Comparison of ENCODE assay signal across 8 mouse cellular contexts in genomic region chr7:19770375-19770754, GRCm38 (mm10). TPM values are rescaled to one million over a fixed set of nuclear protein-coding genes. Genes with fewer than 3 reads are reported as not detected.
A peak's percentile ranks its signal among the peaks of the same experiment; 100 is the strongest.
DNase-seq lines count a peak whose midpoint lies in the region; ATAC-seq lines count a peak whose summit lies in the region.

No protein-coding gene starts in this region.

- peak overlapping the region; percentile 34 for H3K4me3 ChIP-seq in forebrain, embryonic 11.5 days (ENCODE audit: low read depth, low read length)
- H3K4me3 ChIP-seq in heart, embryonic 16.5 days (ENCODE audit: low read length): peak overlapping the region; percentile 61
- H3K4me3 ChIP-seq in lung, embryonic 15.5 days: peak overlapping the region; percentile 72

- H3K4me1 ChIP-seq in forebrain, embryonic 11.5 days (replicated peaks; ENCODE audit: control insufficient read depth, insufficient read depth, low read length): peaks cover 12% of the 10 kb centered on the region; the same call in 1 of the 2 replicates
- peaks cover 29% of the 10 kb centered on the region for H3K4me1 ChIP-seq in heart, embryonic 16.5 days (ENCODE audit: control insufficient read depth, insufficient read depth, low read length)
- H3K4me1 ChIP-seq in lung, embryonic 15.5 days: peaks cover 39% of the 10 kb centered on the region

- H3K36me3 ChIP-seq in forebrain, embryonic 11.5 days (ENCODE audit: control insufficient read depth, insufficient read depth, low read length): no peaks in the 10 kb centered on the region
- H3K36me3 ChIP-seq in heart, embryonic 16.5 days (ENCODE audit: control insufficient read depth, insufficient read depth): peaks cover 14% of the 10 kb centered on the region
- peaks cover 13% of the 10 kb centered on the region for H3K36me3 ChIP-seq in lung, embryonic 15.5 days

- H3K9ac ChIP-seq in forebrain, embryonic 11.5 days (ENCODE audit: low read length): peak overlapping the region; percentile 47
- H3K9ac ChIP-seq in heart, embryonic 16.5 days (ENCODE audit: low read length): peak overlapping the region; percentile 79
- H3K9ac ChIP-seq in lung, embryonic 15.5 days: peak overlapping the region; percentile 90

- peak; percentile 58 to 59 for DNase-seq in B cell, adult 2 months
- peak; percentile 91 to 96 for DNase-seq in adrenal gland, adult (ENCODE audit: inconsistent age in 2 of 2, low spot score in 1 of 2)
- peak; percentile 95 for DNase-seq in forebrain, embryonic 11.5 days (ENCODE audit: low spot score)
- peak; percentile 97 for DNase-seq in kidney, postnatal 10 days
- peak; percentile 93 for DNase-seq in ovary, postnatal 14 days (ENCODE audit: low spot score)
- DNase-seq in urinary bladder, adult 18-20 months (ENCODE audit: low spot score in 2 of 2): peak; percentile 80 to 88

- no peaks in the 10 kb centered on the region for H3K9me3 ChIP-seq in forebrain, embryonic 11.5 days (ENCODE audit: control insufficient read depth, low read length)
- no peaks in the 10 kb centered on the region for H3K9me3 ChIP-seq in heart, embryonic 16.5 days (replicated peaks; ENCODE audit: control insufficient read depth, low read length)
- no peaks in the 10 kb centered on the region for H3K9me3 ChIP-seq in lung, embryonic 15.5 days

- no peak overlapping the region for H3K27ac ChIP-seq in forebrain, embryonic 11.5 days (ENCODE audit: low read depth, low read length)
- H3K27ac ChIP-seq in heart, embryonic 16.5 days (ENCODE audit: low read length): peak overlapping the region; percentile 73
- peak overlapping the region; percentile 90 for H3K27ac ChIP-seq in lung, embryonic 15.5 days

- peak; percentile 86 for ATAC-seq in forebrain, embryonic 11.5 days (replicated peaks; ENCODE audit: low FRiP score)
- ATAC-seq in heart, embryonic 16.5 days (replicated peaks; ENCODE audit: extremely low read depth, insufficient read depth, low FRiP score): peak; percentile 75
- peak; percentile 75 for ATAC-seq in lung, embryonic 15.5 days (ENCODE audit: borderline replicate concordance, extremely low read depth, low FRiP score, low TSS enrichment)

- H3K4me2 ChIP-seq in forebrain, embryonic 11.5 days (ENCODE audit: low read depth, low read length, severe bottlenecking): peak overlapping the region; percentile 76
- H3K4me2 ChIP-seq in heart, embryonic 16.5 days (ENCODE audit: low read depth, low read length): peak overlapping the region; percentile 97
- H3K4me2 ChIP-seq in lung, embryonic 15.5 days: peak overlapping the region; percentile 83

- H3K27me3 ChIP-seq in forebrain, embryonic 11.5 days (ENCODE audit: control insufficient read depth, insufficient read depth, low read length): peaks cover 19% of the 10 kb centered on the region
- H3K27me3 ChIP-seq in heart, embryonic 16.5 days (ENCODE audit: control insufficient read depth, insufficient read depth, low read length): no peaks in the 10 kb centered on the region
- H3K27me3 ChIP-seq in lung, embryonic 15.5 days: no peaks in the 10 kb centered on the region

- under 1% methylated on average over 28 of the region's 28 CpGs for WGBS in forebrain, embryonic 11.5 days
- WGBS in heart, embryonic 16.5 days: under 1% methylated on average over 28 of the region's 28 CpGs
- WGBS in lung, embryonic 15.5 days: 3% methylated on average over 27 of the region's 28 CpGs

RNA-seq across cellular contexts. Expression of gene Bcam, which starts 0.5 kb away (rescaled TPM):
- polyA plus RNA-seq in forebrain, embryonic 11.5 days (2014; fragmentation: Nextera tagmentation; extraction: Ambion mirVana): 17.6 and 21.5 TPM in 2 replicates
- polyA plus RNA-seq in heart, embryonic 16.5 days (2015; fragmentation: Nextera tagmentation; extraction: Ambion mirVana): 413 and 444 TPM in 2 replicates
- 313 and 345 TPM in 2 replicates for polyA plus RNA-seq in lung, embryonic 15.5 days (2015; fragmentation: Nextera tagmentation; extraction: Ambion mirVana)

RNA-seq across cellular contexts. Expression of gene Nectin2, which starts 20.1 kb away (rescaled TPM):
- polyA plus RNA-seq in forebrain, embryonic 11.5 days (2014; fragmentation: Nextera tagmentation; extraction: Ambion mirVana): 56.0 and 59.2 TPM in 2 replicates
- polyA plus RNA-seq in heart, embryonic 16.5 days (2015; fragmentation: Nextera tagmentation; extraction: Ambion mirVana): 63.5 and 76.8 TPM in 2 replicates
- 133 and 140 TPM in 2 replicates for polyA plus RNA-seq in lung, embryonic 15.5 days (2015; fragmentation: Nextera tagmentation; extraction: Ambion mirVana)

RNA-seq across cellular contexts. Expression of gene Cblc, which starts 26.2 kb away (rescaled TPM):
- 0.28 and 0.84 TPM in 2 replicates for polyA plus RNA-seq in forebrain, embryonic 11.5 days (2014; fragmentation: Nextera tagmentation; extraction: Ambion mirVana)
- 1.2 and 2.0 TPM in 2 replicates for polyA plus RNA-seq in heart, embryonic 16.5 days (2015; fragmentation: Nextera tagmentation; extraction: Ambion mirVana)
- polyA plus RNA-seq in lung, embryonic 15.5 days (2015; fragmentation: Nextera tagmentation; extraction: Ambion mirVana): 15.2 and 16.1 TPM in 2 replicates

RNA-seq across cellular contexts. Expression of gene Bcl3, which starts 52.2 kb away (rescaled TPM):
- 0.51 and 1.1 TPM in 2 replicates for polyA plus RNA-seq in forebrain, embryonic 11.5 days (2014; fragmentation: Nextera tagmentation; extraction: Ambion mirVana)
- 3.1 and 4.1 TPM in 2 replicates for polyA plus RNA-seq in heart, embryonic 16.5 days (2015; fragmentation: Nextera tagmentation; extraction: Ambion mirVana)
- polyA plus RNA-seq in lung, embryonic 15.5 days (2015; fragmentation: Nextera tagmentation; extraction: Ambion mirVana): 4.3 and 4.7 TPM in 2 replicates

RNA-seq across cellular contexts. Expression of gene Tomm40, which starts 55.1 kb away (rescaled TPM):
- polyA plus RNA-seq in forebrain, embryonic 11.5 days (2014; fragmentation: Nextera tagmentation; extraction: Ambion mirVana): 160 and 171 TPM in 2 replicates
- 146 and 158 TPM in 2 replicates for polyA plus RNA-seq in heart, embryonic 16.5 days (2015; fragmentation: Nextera tagmentation; extraction: Ambion mirVana)
- 149 and 157 TPM in 2 replicates for polyA plus RNA-seq in lung, embryonic 15.5 days (2015; fragmentation: Nextera tagmentation; extraction: Ambion mirVana)

Comparison
In these comparisons a context has a peak if more than half of its experiments do, and no peak if none do; other contexts are left out.
1. RNA of gene Bcam, which starts 0.5 kb away (polyA plus RNA-seq): 413 to 444 TPM in heart, embryonic 16.5 days and 313 to 345 TPM in lung, embryonic 15.5 days; 17.6 to 21.5 TPM in forebrain, embryonic 11.5 days; every median in the first group is over 10 times any median in the second.
2. Peak in every context shown above with its lines, with median percentiles within 50 percentile points of each other: DNase-seq, ATAC-seq, H3K4me2 ChIP-seq, H3K4me3 ChIP-seq and H3K9ac ChIP-seq.